ENCODE assay signal across 17 mouse cellular contexts in genomic region chr3:108989971-108990548, GRCm38 (mm10). TPM values are rescaled to one million over a fixed set of nuclear protein-coding genes. Genes with fewer than 3 reads are reported as not detected.
DNase-seq lines count a peak whose midpoint lies in the region; ATAC-seq and TF ChIP-seq lines count a peak whose summit lies in the region.
"Had no signal": no experiment of that assay in that cellular context is flagged by ENCODE, and none has a peak within 500 bp of the region (broad histone marks: within the 10 kb centered on the region; RNA-seq: fewer than 3 reads in every experiment).

No protein-coding gene starts in this region.

- TF ChIP-seq CTCF in olfactory bulb, adult 2 months (IDR thresholded peaks at IDR 0.05; ENCODE audit: insufficient read depth, low read depth, low read length): no peak

- H3K9ac ChIP-seq in kidney, embryonic 15.5 days: no peak overlapping the region
- H3K9ac ChIP-seq in forebrain, embryonic 15.5 days (replicated peaks): no peak overlapping the region
- H3K9ac ChIP-seq: midbrain, embryonic 12.5 days; stomach, embryonic 15.5 days had no signal

- no peak for ATAC-seq in kidney, embryonic 15.5 days (replicated peaks; ENCODE audit: low FRiP score)
- ATAC-seq in granulocyte monocyte progenitor cell, adult 5-6 weeks (replicated peaks; ENCODE audit: poor library complexity, severe bottlenecking): peak; percentile 74
- ATAC-seq in forebrain, embryonic 15.5 days (replicated peaks): no peak
- ATAC-seq: CD4-positive, CD25-positive, alpha-beta regulatory T cell, adult 4 months had no signal

- H3K27ac ChIP-seq in kidney, embryonic 15.5 days: no peak overlapping the region
- H3K27ac ChIP-seq in olfactory bulb, adult 2 months (ENCODE audit: insufficient read depth, low read depth, low read length): 0 out of 2 replicates have a peak overlapping the region, but pooled peaks have one; percentile 33
- no peak overlapping the region for H3K27ac ChIP-seq in forebrain, embryonic 15.5 days (replicated peaks)
- H3K27ac ChIP-seq: midbrain, embryonic 12.5 days; stomach, embryonic 15.5 days had no signal

- WGBS in kidney, embryonic 15.5 days: 83% methylated on average over 9 of the region's 9 CpGs
- 62% methylated on average over 9 of the region's 9 CpGs for WGBS in olfactory bulb, adult 2 months
- 88% methylated on average over 9 of the region's 9 CpGs for WGBS in forebrain, embryonic 15.5 days

- no peaks in the 10 kb centered on the region for H3K27me3 ChIP-seq in kidney, embryonic 15.5 days
- no peaks in the 10 kb centered on the region for H3K27me3 ChIP-seq in forebrain, embryonic 15.5 days
- H3K27me3 ChIP-seq: midbrain, embryonic 12.5 days; stomach, embryonic 15.5 days had no signal

- no peak for TF ChIP-seq POLR2A in olfactory bulb, adult 2 months (IDR thresholded peaks at IDR 0.05; ENCODE audit: insufficient read depth, low read depth, low read length)

- H3K9me3 ChIP-seq in kidney, embryonic 15.5 days (replicated peaks): no peaks in the 10 kb centered on the region
- no peaks in the 10 kb centered on the region for H3K9me3 ChIP-seq in forebrain, embryonic 15.5 days
- H3K9me3 ChIP-seq: midbrain, embryonic 12.5 days; stomach, embryonic 15.5 days had no signal

- H3K4me3 ChIP-seq in kidney, embryonic 15.5 days (replicated peaks): no peak overlapping the region
- H3K4me3 ChIP-seq in olfactory bulb, adult 2 months (ENCODE audit: insufficient read depth, low read depth, low read length): no peak overlapping the region
- no peak overlapping the region for H3K4me3 ChIP-seq in forebrain, embryonic 15.5 days
- H3K4me3 ChIP-seq: midbrain, embryonic 12.5 days; stomach, embryonic 15.5 days had no signal

- no peaks in the 10 kb centered on the region for H3K4me1 ChIP-seq in kidney, embryonic 15.5 days
- peaks cover 18% of the 10 kb centered on the region for H3K4me1 ChIP-seq in olfactory bulb, adult 2 months (ENCODE audit: control insufficient read depth, insufficient read depth, low read length)
- no peaks in the 10 kb centered on the region for H3K4me1 ChIP-seq in forebrain, embryonic 15.5 days
- H3K4me1 ChIP-seq: stomach, embryonic 15.5 days had no signal

- H3K4me2 ChIP-seq in kidney, embryonic 15.5 days: no peak overlapping the region
- no peak overlapping the region for H3K4me2 ChIP-seq in forebrain, embryonic 15.5 days (replicated peaks)
- H3K4me2 ChIP-seq: midbrain, embryonic 12.5 days; stomach, embryonic 15.5 days had no signal

- peak; percentile 19 for DNase-seq in kidney, adult 11 months
- peak; percentile 31 for DNase-seq in ovary, postnatal 14 days (ENCODE audit: low spot score)
- no peak for DNase-seq in ovary, adult 18-20 months (ENCODE audit: low spot score)
- no peak for DNase-seq in B cell, adult 2 months
- DNase-seq: thymus, postnatal 14 days had no signal

- H3K36me3 ChIP-seq in kidney, embryonic 15.5 days: peaks cover 26% of the 10 kb centered on the region; the same call in 1 of the 2 replicates
- H3K36me3 ChIP-seq in forebrain, embryonic 15.5 days: peaks cover 17% of the 10 kb centered on the region

RNA-seq across cellular contexts. Expression of gene Fam102b, which starts 37.3 kb away (rescaled TPM):
- polyA plus RNA-seq in kidney, embryonic 15.5 days (2015; fragmentation: Nextera tagmentation; extraction: Ambion mirVana): 4.7 and 4.9 TPM in 2 replicates
- total RNA-seq in granulocyte monocyte progenitor cell, adult 5-6 weeks (2014; fragmentation: Nextera tagmentation): 28.8 and 29.1 TPM in 2 replicates
- total RNA-seq in granulocyte monocyte progenitor cell, adult 5-6 weeks (2017): 32.2 and 33.7 TPM in 2 replicates
- polyA plus RNA-seq in olfactory bulb, adult 2 months (2012; ENCODE audit: insufficient read depth, insufficient read length, low replicate concordance, missing spikeins): not detected in 2 replicates
- 13.8 and 16.0 TPM in 2 replicates for polyA plus RNA-seq in forebrain, embryonic 15.5 days (2015; fragmentation: Nextera tagmentation; extraction: Ambion mirVana)

RNA-seq across cellular contexts. Expression of gene Gm9857, which starts 49.8 kb away (rescaled TPM):
- polyA plus RNA-seq in kidney, embryonic 15.5 days (2015; fragmentation: Nextera tagmentation; extraction: Ambion mirVana): not detected in 2 replicates
- not detected in 2 replicates for total RNA-seq in granulocyte monocyte progenitor cell, adult 5-6 weeks (2014; fragmentation: Nextera tagmentation)
- not detected in 2 replicates for total RNA-seq in granulocyte monocyte progenitor cell, adult 5-6 weeks (2017)
- polyA plus RNA-seq in olfactory bulb, adult 2 months (2012; ENCODE audit: insufficient read depth, insufficient read length, low replicate concordance, missing spikeins): not detected in 2 replicates
- polyA plus RNA-seq in forebrain, embryonic 15.5 days (2015; fragmentation: Nextera tagmentation; extraction: Ambion mirVana): 0.75 and 0.78 TPM in 2 replicates
- total RNA-seq: layer of hippocampus, adult 8-10 months had no signal
- polyA plus RNA-seq: CD4-positive, CD25-positive, alpha-beta regulatory T cell, adult 4 months; embryonic facial prominence, embryonic 11.5 days; heart, embryonic 16.5 days; lung, embryonic 16.5 days; midbrain, embryonic 12.5 days; neural tube, embryonic 11.5 days had no signal

RNA-seq across cellular contexts. Expression of gene Henmt1, which starts 50.4 kb away (rescaled TPM):
- 0.13 and 0.26 TPM in 2 replicates for polyA plus RNA-seq in kidney, embryonic 15.5 days (2015; fragmentation: Nextera tagmentation; extraction: Ambion mirVana)
- not detected in 2 replicates for total RNA-seq in granulocyte monocyte progenitor cell, adult 5-6 weeks (2014; fragmentation: Nextera tagmentation)
- not detected in 2 replicates for total RNA-seq in granulocyte monocyte progenitor cell, adult 5-6 weeks (2017)
- polyA plus RNA-seq in olfactory bulb, adult 2 months (2012; ENCODE audit: insufficient read depth, insufficient read length, low replicate concordance, missing spikeins): not detected in 2 replicates
- polyA plus RNA-seq in forebrain, embryonic 15.5 days (2015; fragmentation: Nextera tagmentation; extraction: Ambion mirVana): 1.2 and 1.6 TPM in 2 replicates

Comparison
In these comparisons a context has a peak if more than half of its experiments do, and no peak if none do; other contexts are left out.
1. DNase-seq: peak in kidney, adult 11 months (single experiment) and ovary, postnatal 14 days (single experiment); none in ovary, adult 18-20 months (single experiment) and B cell, adult 2 months (0 of 2).